Comparison of ENCODE assay signal across 20 mouse cellular contexts in genomic region chr6:113477353-113477752, GRCm38 (mm10). TPM values are rescaled to one million over a fixed set of nuclear protein-coding genes. Genes with fewer than 3 reads are reported as not detected.
"Had no signal": no experiment of that assay in that cellular context is flagged by ENCODE, and none has a peak within 500 bp of the region (broad histone marks: within the 10 kb centered on the region; RNA-seq: fewer than 3 reads in every experiment).

No protein-coding gene starts in this region.

- H3K4me2 ChIP-seq: kidney, embryonic 15.5 days; liver, embryonic 13.5 days; midbrain, embryonic 13.5 days; stomach, embryonic 15.5 days had no signal

- H3K36me3 ChIP-seq: kidney, embryonic 15.5 days; liver, embryonic 13.5 days; midbrain, embryonic 13.5 days; stomach, embryonic 15.5 days had no signal

- H3K9me3 ChIP-seq: kidney, embryonic 15.5 days; liver, embryonic 13.5 days; midbrain, embryonic 13.5 days; stomach, embryonic 15.5 days had no signal

- H3K27ac ChIP-seq: kidney, embryonic 15.5 days; left cerebral cortex, adult 2 months; liver, embryonic 13.5 days; macrophage; midbrain, embryonic 13.5 days; stomach, embryonic 15.5 days had no signal

- ATAC-seq: inflammation-experienced regulatory T-cells, adult 6 months; midbrain, embryonic 13.5 days; midbrain, embryonic 16.5 days had no signal

- H3K4me3 ChIP-seq: kidney, embryonic 15.5 days; left cerebral cortex, adult 2 months; liver, embryonic 13.5 days; midbrain, embryonic 13.5 days; stomach, embryonic 15.5 days had no signal

- DNase-seq: kidney, adult 11 months; kidney, adult 8-10 months; kidney, postnatal 10 days; kidney, postnatal 36 days; layer of hippocampus, postnatal 36 days; liver, embryonic 13.5 days; lung, adult 2 months; right cerebral cortex, adult 18-20 months; right cerebral cortex, postnatal 14 days; right cerebral cortex, postnatal 4 days; spleen, adult 18-20 months; thymus, postnatal 25 days had no signal

- H3K9ac ChIP-seq: kidney, embryonic 15.5 days; liver, embryonic 13.5 days; midbrain, embryonic 13.5 days; stomach, embryonic 15.5 days had no signal

RNA-seq across cellular contexts. Expression of gene Il17rc, which starts 6.1 kb away (rescaled TPM):
- polyA plus RNA-seq: macrophage had no signal

RNA-seq across cellular contexts. Expression of gene Il17re, which starts 19.1 kb away (rescaled TPM):
- polyA plus RNA-seq: macrophage had no signal

RNA-seq across cellular contexts. Expression of gene Prrt3, which starts 24.4 kb away (rescaled TPM):
- polyA plus RNA-seq: liver, adult 2 months; macrophage had no signal
